Mouse (Mus musculus): ENCODE measurements around the gene Flt3. TPM values are rescaled to one million over a fixed set of nuclear protein-coding genes. Genes with fewer than 3 reads are reported as not detected.
A peak's percentile ranks its signal among the peaks of the same experiment; 100 is the strongest.

Flt3 gene
- total and polyA plus RNA-seq, 3 experiments, result 0.11 TPM; not detected in 2

DNA sequence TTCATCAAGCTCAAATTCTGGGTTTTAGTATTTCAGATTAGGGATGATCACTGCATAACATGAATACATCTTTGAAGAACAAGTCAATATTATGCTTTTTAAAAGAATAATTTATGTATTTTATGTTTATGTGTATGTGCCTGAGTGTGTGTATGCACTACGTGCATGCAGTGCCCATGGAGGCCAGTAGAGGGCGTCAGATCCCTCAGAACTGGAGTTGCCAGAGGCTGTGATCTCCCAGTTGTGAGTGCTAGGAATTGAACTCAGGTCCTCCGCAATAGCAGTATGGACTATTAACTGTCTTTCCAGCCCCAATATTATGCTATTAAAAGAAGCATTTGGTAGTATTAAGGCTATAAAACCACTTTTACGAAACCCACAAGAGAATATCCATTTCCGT lies 72.7 kb downstream of the Flt3 start:
- no peak for ATAC-seq (ENCODE audit: extremely low read depth, insufficient number of reproducible peaks, low FRiP score, poor library complexity, severe bottlenecking)
- no peak for TF ChIP-seq GATA1 (IDR thresholded peaks at IDR 0.05; ENCODE audit: borderline replicate concordance, low read length)
- Histone ChIP-seq H3K27me3 (ENCODE audit: insufficient read depth, low read length) (peaks cover 1% of the 10 kb centered on the region; the same call in 1 of the 2 replicates), H3K36me3 (replicated peaks) (no peaks in the 10 kb centered on the region), H3K9me3 (replicated peaks) (no peaks in the 10 kb centered on the region), H3K4me3 (ENCODE audit: low read depth, low read length) (no peak overlapping the region), H3K4me1 (ENCODE audit: insufficient read depth, low read depth, low read length) (peaks cover 2% of the 10 kb centered on the region; the same call in 1 of the 2 replicates)
- no peak for DNase-seq (ENCODE audit: low spot score)

GRCm38 (mm10) chr5:147325931-147326330 lies 74.4 kb downstream of the Flt3 start:
- peaks cover 2% of the 10 kb centered on the region; the same call in 1 of the 2 replicates for H3K4me1 ChIP-seq (ENCODE audit: insufficient read depth, low read depth, low read length)
- TF ChIP-seq CTCF (IDR thresholded peaks at IDR 0.05; ENCODE audit: low read depth, low read length) (no peak), POLR2AphosphoS5 (IDR thresholded peaks at IDR 0.05; ENCODE audit: insufficient replicate concordance, low read depth, low read length) (no peak), GATA2 (IDR thresholded peaks at IDR 0.05; ENCODE audit: borderline replicate concordance, low read depth, low read length) (no peak), GATA1 (IDR thresholded peaks at IDR 0.05; ENCODE audit: borderline replicate concordance, low read length) (no peak), TAL1 (conservative IDR thresholded peaks at IDR 0.05; ENCODE audit: low read depth, low read length) (no peak)
- no peaks in the 10 kb centered on the region for H3K36me3 ChIP-seq (replicated peaks)
- H3K9me3 ChIP-seq (replicated peaks), result no peaks in the 10 kb centered on the region
- peaks cover 10% of the 10 kb centered on the region for H3K27me3 ChIP-seq (ENCODE audit: insufficient read depth, low read length)
- no peak for DNase-seq (ENCODE audit: low spot score)
- no peak overlapping the region for H3K4me3 ChIP-seq (ENCODE audit: low read depth, low read length)
- no peak for ATAC-seq (ENCODE audit: extremely low read depth, insufficient number of reproducible peaks, low FRiP score, poor library complexity, severe bottlenecking)

DNA sequence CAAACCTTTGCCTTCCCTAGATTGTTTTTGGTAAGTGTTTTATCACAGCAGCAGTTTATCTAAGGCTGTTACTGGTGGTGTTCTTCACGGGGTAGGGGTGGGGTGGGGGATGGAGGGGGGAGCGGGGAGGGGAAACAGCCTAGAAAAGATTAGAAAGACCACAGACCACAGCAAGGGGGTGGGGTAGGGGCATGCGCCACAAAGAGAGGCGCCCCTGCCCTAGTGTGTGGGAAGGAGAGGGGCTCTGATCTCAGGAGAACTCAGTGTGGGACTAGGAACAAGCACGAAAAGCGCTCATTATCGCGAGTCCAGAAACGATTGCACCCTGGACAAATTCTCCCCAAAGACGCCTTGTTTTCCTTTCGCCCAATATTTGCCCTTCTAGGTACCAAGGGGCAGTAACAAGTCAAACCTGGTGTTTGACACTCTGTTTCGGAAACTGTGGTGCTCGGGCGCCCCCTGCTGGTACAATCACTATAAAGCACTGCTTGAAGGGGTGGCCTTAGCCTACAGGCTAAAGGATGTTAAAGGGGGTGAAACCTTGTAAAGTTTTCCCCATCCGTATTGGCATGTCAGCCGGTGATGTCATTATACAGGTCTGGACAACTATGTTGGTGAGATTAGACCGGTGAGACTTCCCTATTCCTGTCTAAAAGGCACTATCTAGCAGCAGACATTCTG lies 76.9 kb downstream of the Flt3 start:
- Histone ChIP-seq H3K4me3 (ENCODE audit: low read depth, low read length) (no peak overlapping the region), H3K36me3 (replicated peaks) (no peaks in the 10 kb centered on the region), H3K4me1 (ENCODE audit: insufficient read depth, low read depth, low read length) (peaks cover 2% of the 10 kb centered on the region; the same call in 1 of the 2 replicates), H3K9me3 (replicated peaks) (no peaks in the 10 kb centered on the region), H3K27me3 (ENCODE audit: insufficient read depth, low read length) (peaks cover 10% of the 10 kb centered on the region)
- ATAC-seq (ENCODE audit: extremely low read depth, insufficient number of reproducible peaks, low FRiP score, poor library complexity, severe bottlenecking) (peak; percentile 54; the same call in 1 of the 2 replicates), DNase-seq (ENCODE audit: low spot score) (peak; percentile 45)
- TF ChIP-seq POLR2AphosphoS5 (IDR thresholded peaks at IDR 0.05; ENCODE audit: insufficient replicate concordance, low read depth, low read length) (no peak), CTCF (IDR thresholded peaks at IDR 0.05; ENCODE audit: low read depth, low read length) (peak; percentile 81)

DNA sequence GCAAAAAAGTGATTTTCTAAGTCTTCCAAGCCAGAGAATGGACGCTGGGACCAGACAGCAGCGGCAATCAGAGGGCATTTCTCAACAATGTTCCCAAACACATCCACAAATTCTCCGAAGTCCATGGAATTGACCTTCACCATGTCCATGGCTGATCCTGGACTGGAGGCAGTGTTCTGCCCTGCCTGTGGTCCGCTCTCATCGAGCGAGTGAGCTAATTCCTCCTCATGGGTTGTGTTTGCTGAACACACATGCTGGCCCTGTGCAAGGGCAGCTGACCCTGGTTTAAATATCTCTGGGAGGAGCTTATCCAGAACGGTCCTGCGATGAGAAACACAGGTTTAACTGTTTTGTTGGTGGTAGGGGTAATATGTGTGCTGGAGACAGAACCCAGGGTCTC lies 78.1 kb downstream of the Flt3 start, which contains the start of gene Urad:
TSS of gene Urad (minus strand) at position 258 of the 400 bp plus-strand sequence.
- Histone ChIP-seq H3K36me3 (replicated peaks) (no peaks in the 10 kb centered on the region), H3K27me3 (ENCODE audit: insufficient read depth, low read length) (peaks cover 11% of the 10 kb centered on the region), H3K4me1 (ENCODE audit: insufficient read depth, low read depth, low read length) (peaks cover 2% of the 10 kb centered on the region; the same call in 1 of the 2 replicates), H3K4me3 (ENCODE audit: low read depth, low read length) (no peak within 1 kb of the TSS), H3K9me3 (replicated peaks) (no peaks in the 10 kb centered on the region)
- DNase-seq (ENCODE audit: low spot score) (no peak), ATAC-seq (ENCODE audit: extremely low read depth, insufficient number of reproducible peaks, low FRiP score, poor library complexity, severe bottlenecking) (no peak)
- TF ChIP-seq GATA2 (IDR thresholded peaks at IDR 0.05; ENCODE audit: borderline replicate concordance, low read depth, low read length) (no peak), TAL1 (conservative IDR thresholded peaks at IDR 0.05; ENCODE audit: low read depth, low read length) (no peak), POLR2AphosphoS5 (IDR thresholded peaks at IDR 0.05; ENCODE audit: insufficient replicate concordance, low read depth, low read length) (no peak), GATA1 (IDR thresholded peaks at IDR 0.05; ENCODE audit: borderline replicate concordance, low read length) (no peak), CTCF (IDR thresholded peaks at IDR 0.05; ENCODE audit: low read depth, low read length) (no peak)

DNA sequence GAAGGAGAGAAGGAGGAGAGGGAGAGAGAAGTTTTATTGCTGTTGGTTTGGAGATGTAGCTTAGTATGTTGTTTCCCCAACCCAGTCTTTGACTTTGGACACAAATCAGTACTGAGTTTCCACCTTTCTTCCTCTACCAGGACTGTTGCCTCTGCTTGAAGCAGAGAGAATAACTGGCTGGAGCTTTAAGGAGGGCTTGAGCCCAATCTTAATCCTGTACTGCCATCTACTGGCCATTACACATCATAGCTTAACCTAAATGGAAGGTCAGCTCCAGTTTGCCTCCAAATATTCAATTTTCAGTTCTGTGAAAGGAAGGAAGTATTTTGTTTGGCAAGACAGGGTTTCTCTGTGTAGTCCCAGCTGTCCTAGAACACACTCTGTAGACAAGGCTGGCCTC lies 80.6 kb downstream of the Flt3 start:
- Histone ChIP-seq H3K4me1 (ENCODE audit: insufficient read depth, low read depth, low read length) (peaks cover 2% of the 10 kb centered on the region; the same call in 1 of the 2 replicates), H3K9me3 (replicated peaks) (no peaks in the 10 kb centered on the region), H3K4me3 (ENCODE audit: low read depth, low read length) (no peak overlapping the region), H3K27me3 (ENCODE audit: insufficient read depth, low read length) (peaks cover 24% of the 10 kb centered on the region), H3K36me3 (replicated peaks) (no peaks in the 10 kb centered on the region)
- ATAC-seq (ENCODE audit: extremely low read depth, insufficient number of reproducible peaks, low FRiP score, poor library complexity, severe bottlenecking) (peak; percentile 68), DNase-seq (ENCODE audit: low spot score) (peak; percentile 30)
- TF ChIP-seq GATA1 (IDR thresholded peaks at IDR 0.05; ENCODE audit: borderline replicate concordance, low read length), result no peak
- peak; percentile 37; the same call in 1 of the 2 replicates for TF ChIP-seq CTCF (IDR thresholded peaks at IDR 0.05; ENCODE audit: low read depth, low read length)
- TF ChIP-seq TAL1 (conservative IDR thresholded peaks at IDR 0.05; ENCODE audit: low read depth, low read length), result no peak
- TF ChIP-seq GATA2 (IDR thresholded peaks at IDR 0.05; ENCODE audit: borderline replicate concordance, low read depth, low read length), result no peak
- TF ChIP-seq POLR2AphosphoS5 (IDR thresholded peaks at IDR 0.05; ENCODE audit: insufficient replicate concordance, low read depth, low read length), result no peak

DNA sequence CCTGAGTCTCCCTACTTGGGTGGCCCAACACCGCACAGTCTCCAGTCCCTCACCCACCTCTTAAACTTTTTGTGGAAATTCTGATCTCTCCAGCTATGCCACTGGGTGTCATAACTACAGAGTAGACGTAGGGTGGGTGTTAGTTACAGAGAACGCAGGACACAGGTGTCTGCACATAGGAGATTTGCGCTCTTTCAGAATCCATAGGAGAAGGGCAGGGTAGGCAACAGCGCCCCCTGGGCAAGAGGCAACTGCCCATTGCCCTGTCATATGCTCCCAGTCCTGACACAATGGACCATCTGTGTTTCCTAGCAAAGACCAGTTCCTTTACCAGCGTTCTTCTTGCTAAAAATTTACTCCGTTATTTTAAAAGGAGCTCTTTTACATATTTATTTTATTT lies 82.3 kb downstream of the Flt3 start:
- TF ChIP-seq CTCF (IDR thresholded peaks at IDR 0.05; ENCODE audit: low read depth, low read length) (peak; percentile 43; the same call in 1 of the 2 replicates), TAL1 (conservative IDR thresholded peaks at IDR 0.05; ENCODE audit: low read depth, low read length) (no peak)
- Histone ChIP-seq H3K27me3 (ENCODE audit: insufficient read depth, low read length) (peaks cover 31% of the 10 kb centered on the region), H3K4me3 (ENCODE audit: low read depth, low read length) (no peak overlapping the region), H3K9me3 (replicated peaks) (no peaks in the 10 kb centered on the region), H3K4me1 (ENCODE audit: insufficient read depth, low read depth, low read length) (no peaks in the 10 kb centered on the region), H3K36me3 (replicated peaks) (no peaks in the 10 kb centered on the region)
- ATAC-seq (ENCODE audit: extremely low read depth, insufficient number of reproducible peaks, low FRiP score, poor library complexity, severe bottlenecking), result no peak
- no peak for DNase-seq (ENCODE audit: low spot score)

Measured in G1E (cell line).